Mouse (Mus musculus) c-Kit-negative CD71-positive TER-119-positive erythroid progenitor cells, embryonic 14.5 days (primary cell): ENCODE results near the gene Xpnpep2.

Source experiments
- DNase-seq: peaks from one replicate; pipeline ENCODE4 v3.0.0-alpha.2; 2013; ENCODE audit warnings: low read depth, low spot score

Gene Xpnpep2

DNA sequence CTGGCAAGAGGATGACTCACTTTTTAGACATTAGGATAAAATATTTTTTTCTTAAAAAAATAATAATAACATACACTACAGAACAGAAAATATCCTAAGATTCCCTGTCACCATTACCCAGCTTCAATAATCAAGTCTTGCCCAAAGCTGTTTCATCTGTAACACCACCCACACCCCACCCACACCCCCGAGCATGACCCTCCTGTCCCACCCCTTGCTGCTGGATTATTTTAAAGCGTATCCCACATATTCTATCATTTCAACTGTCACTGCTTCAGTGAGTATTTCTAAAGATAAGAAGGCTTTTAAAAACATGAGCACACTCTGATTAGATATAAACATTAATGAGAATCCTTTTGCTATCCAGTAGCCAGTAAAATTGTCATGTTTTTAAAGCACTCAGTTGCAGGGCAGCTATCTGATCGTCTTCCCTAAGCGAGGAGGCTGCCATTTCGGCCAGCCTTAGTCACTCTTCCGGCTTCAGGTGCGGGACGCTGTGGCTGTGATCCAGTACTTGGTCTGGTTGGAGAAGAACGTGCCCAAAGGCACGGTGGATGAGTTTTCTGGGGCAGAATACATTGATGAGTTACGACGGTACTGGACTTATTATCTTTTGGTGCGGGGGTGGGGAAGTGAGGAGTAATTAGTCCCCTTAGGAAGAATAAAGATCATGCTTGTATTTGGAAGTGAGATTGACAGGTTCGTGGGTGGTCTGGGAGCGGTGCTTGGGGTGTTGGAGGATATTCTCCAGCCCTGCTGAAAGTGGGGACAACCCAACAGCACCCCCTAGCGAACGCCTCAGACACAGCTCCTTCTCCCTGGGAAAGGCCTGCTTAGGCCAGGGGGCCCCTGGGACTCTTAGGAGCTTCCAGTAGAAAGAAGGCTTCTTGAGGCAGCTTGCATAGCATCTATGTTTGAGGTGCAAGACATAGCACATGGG, 15.9 kb downstream of the Xpnpep2 start:
- peak; percentile 24 for DNase-seq

DNA sequence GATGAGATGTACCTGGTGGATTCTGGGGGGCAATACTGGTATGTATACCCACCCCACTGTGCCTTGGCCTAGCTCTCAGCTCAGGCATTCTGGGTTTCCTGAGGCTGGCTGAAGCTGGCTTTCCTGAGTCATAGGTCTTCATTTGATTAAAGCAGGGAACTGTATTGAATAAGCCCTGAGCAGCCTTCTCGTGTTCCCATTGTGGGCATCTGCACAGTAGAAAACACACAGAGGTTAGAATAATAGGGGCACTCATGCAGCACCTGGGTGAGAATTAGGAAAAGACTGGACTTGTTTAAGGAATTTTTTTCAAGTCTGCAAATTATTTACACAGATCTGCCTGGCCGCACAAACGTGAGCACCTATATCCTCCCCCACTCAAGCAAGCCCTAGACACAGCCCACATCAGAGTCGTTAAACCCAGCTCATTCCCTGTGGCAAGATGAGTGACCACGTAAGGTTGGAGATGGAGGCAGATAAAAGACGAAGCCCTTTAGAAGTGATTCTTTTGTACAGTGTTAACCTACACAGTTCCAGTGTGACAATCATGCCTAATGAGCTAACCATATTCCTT, 18.5 kb downstream of the Xpnpep2 start:
- no peak for DNase-seq

DNA sequence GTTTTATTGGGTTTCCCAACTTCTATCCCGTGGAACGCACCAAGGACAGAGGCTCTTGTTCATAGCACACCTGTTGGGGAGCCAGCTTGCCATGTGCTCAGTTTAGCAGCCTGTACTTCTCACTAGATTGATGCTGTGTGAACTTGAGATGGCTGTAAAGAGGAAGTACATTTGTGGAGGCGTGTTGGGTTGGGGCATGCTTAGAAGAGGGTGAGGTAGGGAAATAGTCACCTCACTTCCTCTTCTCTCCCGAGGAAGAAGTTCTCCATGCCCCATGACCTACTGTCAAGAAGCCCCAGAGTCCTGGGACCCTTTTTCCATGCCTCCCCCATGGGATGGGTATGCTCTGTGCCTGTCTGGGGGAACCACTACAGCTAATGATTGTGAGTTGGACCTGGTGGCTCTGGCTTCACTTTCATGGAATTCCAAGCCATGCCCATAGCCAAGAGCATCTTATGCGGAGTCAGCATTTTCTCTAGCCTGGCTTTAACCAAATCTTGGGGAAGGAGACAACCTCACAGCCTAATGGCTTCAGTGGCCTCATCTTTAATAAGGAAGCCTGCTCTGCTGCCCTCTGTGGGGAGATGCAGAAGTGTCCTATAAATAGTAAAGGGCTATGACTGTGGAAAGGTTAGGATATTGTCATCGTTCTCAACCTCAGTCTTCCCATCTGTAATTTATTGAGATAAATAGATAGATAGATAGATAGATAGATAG, 19.1 kb downstream of the Xpnpep2 start:
- no peak for DNase-seq

DNA sequence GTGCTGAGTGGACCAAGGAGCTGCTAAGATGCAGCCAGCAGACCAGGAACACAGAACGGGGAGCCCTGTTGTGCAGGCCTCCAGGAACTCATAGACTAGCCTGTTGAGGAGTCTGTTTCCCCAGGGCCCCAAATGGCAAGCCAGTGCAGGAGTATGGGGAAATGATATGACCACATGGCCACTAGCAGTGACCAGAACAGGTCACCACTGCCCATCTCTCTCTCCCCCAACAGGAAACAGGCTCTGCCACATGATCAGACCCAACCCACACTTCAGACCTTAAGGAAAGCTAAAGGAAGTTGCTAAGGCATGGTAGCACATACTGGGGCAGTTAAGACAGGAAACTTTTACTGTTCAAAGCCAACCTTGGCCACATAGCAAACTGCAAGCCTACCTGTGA, 20.6 kb downstream of the Xpnpep2 start:
- no peak for DNase-seq

DNA sequence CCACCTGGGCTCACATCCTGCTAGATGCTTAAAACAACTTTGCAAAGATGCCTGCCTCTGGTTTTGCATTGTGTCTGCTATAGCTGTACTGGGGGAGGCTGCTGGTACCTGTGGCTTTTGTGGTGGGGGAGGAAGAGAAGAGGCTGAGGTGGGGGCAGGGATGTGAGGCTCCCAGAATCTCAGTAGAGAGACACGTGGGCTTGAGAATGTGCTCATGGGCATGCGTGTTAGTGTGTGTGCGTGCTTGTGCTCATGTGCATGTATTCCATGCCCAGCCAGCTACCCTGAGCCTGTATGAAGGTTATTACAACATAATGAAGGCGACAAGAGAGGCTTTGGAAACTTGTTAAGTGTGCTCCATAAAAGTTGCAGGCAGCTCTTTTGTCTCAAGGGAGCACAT, 28.4 kb downstream of the Xpnpep2 start:
- no peak for DNase-seq

DNA sequence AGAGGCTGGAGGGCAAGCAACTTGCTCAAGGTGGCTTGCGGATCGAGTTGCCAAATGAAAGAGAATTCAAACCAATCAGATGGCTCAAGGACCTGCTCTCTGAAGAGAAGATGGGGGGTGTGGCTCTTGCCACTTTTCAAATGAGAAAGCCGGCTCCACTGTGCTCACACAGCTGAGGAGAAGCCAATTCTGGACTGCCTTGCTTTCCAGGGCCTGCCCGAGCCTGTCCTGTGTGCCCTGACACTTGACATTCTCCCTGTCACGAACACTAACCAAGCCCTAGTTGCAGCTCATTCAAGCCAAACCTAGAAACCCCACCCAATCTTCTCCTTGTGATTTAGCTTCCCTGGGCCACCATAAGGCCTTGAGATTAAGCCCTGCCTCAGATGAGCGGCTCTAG, 29.5 kb downstream of the Xpnpep2 start:
- DNase-seq: no peak

DNA sequence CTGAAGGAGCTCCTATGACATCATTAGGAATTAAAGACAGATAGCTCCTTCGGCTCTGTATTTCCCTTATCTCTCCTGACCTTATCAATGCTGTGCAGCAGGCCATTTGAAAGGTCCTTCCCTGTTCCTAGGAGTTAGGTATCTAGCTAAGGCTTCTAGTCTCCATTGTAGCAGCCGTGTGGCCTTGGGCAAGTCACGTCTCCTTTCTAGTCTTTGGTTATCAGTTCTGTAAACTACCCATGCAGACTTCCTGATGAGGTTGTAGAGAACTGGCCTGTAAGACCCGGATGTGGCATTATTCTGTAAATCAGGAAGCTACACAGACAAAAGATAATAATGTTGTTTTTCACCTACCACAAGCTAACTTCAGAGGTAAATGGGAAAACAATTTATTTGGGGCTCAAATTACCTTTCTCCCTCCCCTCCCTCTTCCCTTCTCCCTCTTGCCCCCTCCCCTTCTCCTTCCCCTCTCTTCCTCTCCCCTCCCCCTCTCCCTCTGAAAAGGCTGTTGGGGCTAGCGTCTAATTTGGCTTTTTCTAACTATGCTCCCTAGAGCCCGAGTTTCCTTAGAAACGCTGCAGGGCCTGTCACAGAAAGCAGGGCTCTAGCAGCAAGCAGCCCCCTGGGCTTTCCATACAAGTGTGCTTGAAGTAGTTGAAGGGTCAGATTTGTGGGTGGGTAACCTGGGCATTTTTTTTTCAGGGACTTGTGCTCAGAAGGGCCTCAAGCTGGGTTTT, 30.2 kb downstream of the Xpnpep2 start:
- peak; percentile 28 for DNase-seq

DNA sequence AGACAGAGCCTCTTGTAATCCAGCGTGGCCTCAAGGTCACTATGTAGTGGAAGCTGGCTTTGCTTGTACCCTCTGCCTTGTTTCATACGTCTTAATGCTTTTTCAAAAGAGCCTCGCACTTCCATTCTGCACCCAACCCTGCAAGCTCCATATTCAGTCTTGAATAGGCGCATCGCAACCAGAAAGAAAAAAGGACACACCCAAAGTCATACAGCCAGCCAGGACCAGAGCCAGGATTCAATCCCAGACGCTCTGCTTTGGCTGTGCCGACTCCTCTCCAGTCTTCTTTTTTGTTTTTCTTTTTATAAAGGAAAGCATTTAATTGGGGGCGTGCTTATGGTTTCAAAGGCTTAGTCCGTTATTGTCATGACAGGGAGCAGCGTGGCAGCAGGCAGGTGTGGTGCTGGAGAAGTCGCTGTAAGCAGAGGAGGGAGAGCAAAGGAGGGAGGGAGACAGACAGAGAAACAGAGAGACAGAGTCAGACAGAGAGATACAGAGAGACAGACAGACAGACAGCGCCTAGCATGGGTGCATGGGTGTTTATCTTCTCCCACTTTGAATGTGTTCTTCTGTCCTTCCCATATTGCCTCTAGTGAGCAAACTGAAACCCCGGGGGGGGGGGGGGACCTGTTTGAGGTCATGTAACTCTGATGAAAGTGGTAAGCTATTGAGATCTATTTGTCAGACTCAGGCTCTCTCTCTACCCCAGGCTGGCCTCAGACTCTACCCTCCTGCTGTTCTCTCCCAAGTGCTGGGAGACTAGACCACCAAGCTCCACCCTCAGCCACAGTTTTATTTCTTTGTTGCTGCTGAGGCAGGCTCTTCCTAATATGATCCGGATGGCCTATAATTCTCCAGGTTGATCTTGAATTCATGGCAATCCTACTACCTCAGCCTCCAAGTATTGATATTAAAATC, 31.1 kb downstream of the Xpnpep2 start:
- no peak for DNase-seq

DNA sequence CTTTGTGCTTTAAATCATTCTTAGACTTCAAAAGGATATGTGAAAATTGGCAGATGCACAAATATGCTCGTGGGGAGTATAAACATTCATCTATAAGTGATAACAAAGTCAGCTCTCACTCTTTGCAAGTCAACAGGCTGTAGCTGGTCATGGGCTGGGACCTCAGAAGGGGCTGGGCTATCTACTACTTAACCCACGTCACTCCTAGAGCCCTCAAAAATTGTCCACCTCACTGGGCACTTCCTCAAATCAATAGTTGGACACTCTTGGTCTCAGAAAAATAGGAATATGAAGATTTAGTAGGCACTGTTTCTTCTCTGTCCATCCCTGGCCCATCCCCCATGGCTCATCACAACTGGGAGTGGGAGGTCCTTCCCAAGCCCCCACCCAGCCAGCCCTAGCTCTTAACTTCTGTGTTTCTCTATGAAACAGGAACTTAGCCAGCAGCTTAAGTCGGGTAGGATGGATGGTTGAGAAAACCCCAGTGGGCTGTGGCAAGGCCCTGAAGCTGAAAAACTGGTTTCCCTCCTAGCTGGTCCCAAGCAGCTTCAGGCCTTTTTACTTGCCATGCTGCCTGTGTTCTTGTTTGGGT, 31.9 kb downstream of the Xpnpep2 start:
- DNase-seq: no peak

DNA sequence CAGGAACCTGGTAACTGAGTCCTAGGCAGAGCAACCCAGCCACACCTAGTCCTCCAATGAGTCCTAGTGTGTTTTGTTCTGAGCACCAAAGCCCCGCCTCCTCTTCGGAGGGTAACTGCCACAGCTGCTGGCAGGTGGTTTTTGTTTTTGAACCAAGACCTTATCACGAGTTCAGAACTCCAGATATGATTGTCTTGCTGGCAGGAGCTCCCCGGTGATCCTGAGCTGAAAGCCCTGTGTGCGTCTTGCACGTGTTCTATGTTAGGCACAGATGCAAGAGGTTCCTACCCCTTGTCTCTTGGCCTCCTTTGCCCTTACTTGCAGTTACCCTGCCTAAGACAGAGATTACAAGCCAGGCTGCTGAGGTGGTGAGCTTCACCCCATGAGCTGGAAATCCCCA, 33.0 kb downstream of the Xpnpep2 start:
- no peak for DNase-seq

DNA sequence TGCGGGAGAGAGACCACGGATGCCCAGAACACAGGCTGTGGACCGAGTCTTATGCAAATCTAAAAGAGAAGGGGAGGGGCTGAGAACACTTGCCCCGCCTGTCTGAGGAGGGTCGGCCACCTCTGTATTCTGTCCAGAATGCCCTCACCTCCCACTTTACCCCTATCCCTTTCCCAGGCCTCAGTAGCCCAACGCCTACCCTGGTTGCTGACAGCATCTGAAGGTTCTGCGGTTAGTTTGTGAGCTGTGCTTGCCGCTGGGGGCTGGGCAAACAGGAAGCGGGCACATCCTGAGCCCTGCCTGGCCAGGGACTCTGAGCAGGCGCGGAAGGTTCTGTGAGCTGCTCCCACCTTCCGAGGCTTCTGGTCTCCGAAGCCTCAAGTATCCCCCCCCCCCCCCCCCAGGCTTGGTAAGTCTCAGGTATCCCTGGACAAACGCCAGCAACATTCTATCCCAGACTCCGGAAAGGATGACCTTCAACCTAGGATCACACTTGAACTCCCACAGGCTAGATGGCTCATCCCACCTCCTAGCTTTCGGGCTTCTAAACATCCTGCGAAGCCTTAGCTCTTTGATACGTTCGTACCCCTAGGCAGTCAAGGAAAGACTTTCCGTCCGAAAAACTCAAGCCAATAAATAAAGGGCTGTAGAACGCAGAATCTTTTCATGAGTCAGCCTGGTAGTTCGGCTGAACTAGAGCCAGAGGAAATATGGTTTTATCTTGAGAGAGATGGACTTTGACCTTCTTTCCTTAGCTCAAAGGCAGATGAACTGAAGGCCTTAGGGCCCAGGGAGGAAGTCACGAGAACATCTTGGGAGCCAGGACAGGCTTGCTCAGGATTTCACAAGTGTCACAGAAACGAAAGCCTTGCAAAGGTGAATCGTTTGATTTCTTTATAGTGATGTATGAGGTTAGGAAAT, 35.1 kb downstream of the Xpnpep2 start:
- DNase-seq: no peak

DNA sequence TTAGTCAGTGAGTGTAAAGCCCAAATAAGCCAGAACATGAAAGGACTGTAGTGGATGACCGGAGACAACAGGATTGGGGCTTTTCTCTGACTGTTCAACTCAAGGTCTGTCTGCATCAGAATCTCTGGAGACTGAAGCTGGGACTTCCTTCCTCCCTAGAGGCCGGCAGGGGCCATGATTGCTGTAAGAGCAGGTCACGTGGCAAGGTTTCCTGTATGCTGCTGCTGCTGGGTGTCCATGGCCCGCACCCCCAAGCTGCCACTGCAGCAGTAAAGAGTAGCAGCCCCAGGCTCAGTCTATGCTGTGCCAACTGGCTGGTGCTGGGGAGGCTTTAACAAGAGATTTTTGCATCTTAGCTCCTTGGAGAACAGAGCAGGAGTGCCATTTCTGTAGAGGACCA, 37.7 kb downstream of the Xpnpep2 start, which contains the start of gene Sash3:
Sash3 (plus strand) TSS at position 175 of the 400 bp plus-strand sequence.
- no peak for DNase-seq

DNA sequence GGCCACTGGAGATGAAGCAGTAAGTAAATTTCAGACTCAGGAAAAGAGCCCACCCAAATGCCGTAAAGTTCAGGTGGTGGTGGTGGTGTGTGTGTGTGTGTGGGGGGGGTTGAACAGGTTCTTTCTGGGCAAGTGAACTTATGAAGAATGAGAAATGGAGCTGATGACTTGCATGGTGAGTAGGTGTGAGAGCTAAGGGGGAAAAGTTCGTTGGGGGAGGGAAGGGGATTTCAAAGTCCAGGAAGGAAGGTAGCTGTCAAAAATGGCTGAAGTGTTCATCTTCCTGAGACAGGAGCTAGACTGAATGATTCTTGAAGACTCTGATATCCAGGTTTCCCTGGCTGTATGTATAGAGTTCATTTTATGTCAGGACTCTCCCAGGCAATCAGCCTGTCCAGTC, 38.7 kb downstream of the Xpnpep2 start:
- DNase-seq: no peak

DNA sequence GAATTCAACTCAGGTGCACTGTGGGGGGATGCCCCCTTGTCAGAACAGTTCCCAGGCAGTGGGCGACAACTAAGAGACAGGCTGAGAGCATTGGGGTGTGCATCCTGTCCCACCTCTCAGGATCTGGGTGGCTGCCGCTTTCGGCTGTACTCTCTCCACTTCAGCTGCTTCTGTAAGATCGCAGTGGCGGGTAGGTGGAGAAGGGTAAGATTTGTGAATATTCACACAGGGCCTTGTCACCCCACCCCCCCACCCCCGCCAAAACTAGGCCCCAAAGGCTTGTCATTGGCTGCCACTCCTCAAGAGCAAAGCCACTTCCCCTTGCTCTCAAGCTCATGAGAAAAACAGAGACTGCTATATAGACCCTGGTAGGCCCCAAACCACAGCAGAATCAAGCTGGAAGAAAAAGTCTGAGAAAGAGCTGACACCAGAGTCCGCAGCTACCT, 39.2 kb downstream of the Xpnpep2 start:
- no peak for DNase-seq

DNA sequence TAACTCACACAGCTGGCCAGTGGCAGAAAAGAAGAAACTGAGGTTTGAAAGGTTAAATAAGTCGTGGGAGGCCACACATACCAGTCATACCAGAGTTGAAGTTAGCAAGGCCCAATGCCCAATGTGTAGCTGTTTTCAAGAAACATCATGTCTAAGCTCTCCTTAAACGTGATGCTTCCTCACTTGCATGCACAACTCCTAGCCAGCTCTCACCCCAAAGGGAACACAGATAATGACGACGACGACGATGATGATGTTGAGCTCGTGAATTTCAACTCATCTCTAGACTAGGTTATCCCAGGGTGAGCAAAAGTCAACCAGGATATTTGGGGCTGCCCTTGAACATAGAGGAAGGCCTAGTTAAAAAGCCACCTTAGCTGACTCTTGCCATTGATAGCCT, 43.6 kb downstream of the Xpnpep2 start:
- DNase-seq: no peak

DNA sequence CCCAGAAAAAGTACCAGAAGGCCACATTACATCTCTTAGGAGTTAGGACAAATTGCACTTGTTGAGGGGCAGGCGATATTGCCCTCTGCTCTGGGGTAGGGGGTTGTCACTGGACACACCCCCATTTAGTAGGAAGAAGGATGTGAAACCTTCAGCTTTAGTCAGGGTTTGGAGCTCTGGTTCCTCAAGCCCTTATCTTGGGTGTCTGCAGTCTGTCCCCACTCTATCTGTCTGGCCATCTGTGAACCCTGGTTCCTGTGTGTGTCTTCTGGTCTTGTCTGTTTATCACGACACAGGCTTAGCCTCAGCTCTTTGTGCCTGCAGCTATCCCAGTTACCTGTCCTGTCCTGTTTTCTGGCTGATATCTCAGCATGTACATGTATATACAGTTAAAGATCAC, 44.9 kb downstream of the Xpnpep2 start:
- DNase-seq: peak; percentile 25

DNA sequence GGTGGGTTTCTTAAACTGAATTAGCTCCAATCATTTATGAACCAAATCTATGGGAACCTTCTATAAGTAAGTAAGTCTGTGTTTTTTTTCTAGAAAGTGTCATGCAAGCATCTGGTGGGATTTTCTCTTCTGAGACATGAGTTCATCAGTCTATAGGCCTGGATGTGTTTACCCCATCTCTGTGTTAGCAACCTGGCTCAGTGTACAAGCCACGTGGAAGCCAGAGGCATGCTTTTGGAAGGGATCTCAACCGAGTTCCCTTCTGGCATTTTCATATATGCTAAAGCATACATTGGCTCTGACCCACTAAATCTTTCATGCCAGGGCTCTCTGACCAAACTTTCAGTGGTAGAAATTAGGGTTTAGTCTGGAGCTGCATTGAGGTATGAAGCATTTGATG, 45.4 kb downstream of the Xpnpep2 start:
- no peak for DNase-seq

DNA sequence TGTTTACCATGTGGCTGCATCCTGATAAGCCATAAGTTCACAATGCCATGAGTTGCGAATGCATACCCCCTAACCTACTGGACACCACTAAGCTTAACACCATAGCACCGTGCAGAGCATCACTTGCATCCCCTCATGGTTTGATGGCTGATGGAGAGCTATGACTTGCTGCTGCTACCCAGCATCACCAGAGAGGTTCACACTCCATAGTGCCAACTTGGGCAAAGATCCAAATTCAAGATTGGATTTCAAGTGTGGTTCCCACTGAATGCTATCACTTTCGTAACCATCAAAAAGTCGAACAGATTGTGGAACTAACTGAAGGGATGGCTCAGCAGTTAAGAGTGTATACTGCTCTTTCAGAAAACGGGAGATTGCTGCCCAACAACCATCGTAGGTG, 47.0 kb downstream of the Xpnpep2 start:
- DNase-seq: no peak

DNA sequence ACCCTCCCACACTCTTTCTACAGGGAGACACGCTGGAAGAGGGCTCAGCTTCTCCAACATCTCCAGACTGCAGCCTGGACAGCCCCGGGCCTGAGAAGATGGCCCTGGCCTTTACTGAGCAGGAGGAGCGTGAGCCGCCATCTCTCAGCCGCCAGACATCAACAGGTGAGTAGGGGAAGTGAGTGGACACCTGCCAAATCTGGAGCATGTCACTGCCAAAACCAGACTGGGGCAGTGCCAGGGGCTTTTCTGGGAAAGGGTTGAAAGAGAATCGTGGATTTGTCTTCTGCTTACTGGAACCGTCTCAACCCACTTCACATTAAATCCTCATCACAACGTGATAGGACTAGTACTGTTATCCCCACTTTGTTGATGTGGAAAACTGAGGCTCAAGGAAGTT, 48.9 kb downstream of the Xpnpep2 start:
- no peak for DNase-seq
